Comparison of ENCODE assay signal across 1 mouse cellular context in genomic region chr5:45493191-45494092, GRCm38 (mm10).
A peak's percentile ranks its signal among the peaks of the same experiment; 100 is the strongest.
TF ChIP-seq lines count a peak whose summit lies in the region.

TSS of gene Lap3 (plus strand) at chr5:45493374.

TF ChIP-seq in CH12.LX, 34 proteins besides CTCF, POLR2A, EP300 and RAD21 (continued from another document):
- TF ChIP-seq JUND (conservative IDR thresholded peaks at IDR 0.05; ENCODE audit: low read depth, low read length): no peak
- TF ChIP-seq UBTF (IDR thresholded peaks at IDR 0.05; ENCODE audit: low read depth, low read length): 0 out of 2 replicates have a peak, but pooled peaks have one; percentile 70
- TF ChIP-seq NELFE (IDR thresholded peaks at IDR 0.05; ENCODE audit: low read depth, low read length): peak; percentile 77
- peak; percentile 64; the same call in 1 of the 2 replicates for TF ChIP-seq ZMIZ1 (IDR thresholded peaks at IDR 0.05; ENCODE audit: low read depth, low read length)
- no peak for TF ChIP-seq PAX5 (IDR thresholded peaks at IDR 0.05; ENCODE audit: low read length)
- no peak for TF ChIP-seq ZC3H11A (IDR thresholded peaks at IDR 0.05; ENCODE audit: low read depth, low read length)
- TF ChIP-seq ETS1 (conservative IDR thresholded peaks at IDR 0.05; ENCODE audit: low read depth, low read length): 0 out of 2 replicates have a peak, but pooled peaks have one; percentile 8
- TF ChIP-seq USF1 (IDR thresholded peaks at IDR 0.05; ENCODE audit: low read depth, low read length): peak; percentile 86
- TF ChIP-seq USF2 (conservative IDR thresholded peaks at IDR 0.05; ENCODE audit: low read depth, low read length): peak; percentile 49; the same call in 1 of the 2 replicates
- TF ChIP-seq BHLHE40 (IDR thresholded peaks at IDR 0.05; ENCODE audit: low read depth, low read length): peak; percentile 96
- TF ChIP-seq GABPA (IDR thresholded peaks at IDR 0.05; ENCODE audit: insufficient replicate concordance, low read depth, low read length): no peak
- peak; percentile 84; the same call in 1 of the 2 replicates for TF ChIP-seq MYC (IDR thresholded peaks at IDR 0.05; ENCODE audit: low read depth, low read length)
- peak; percentile 30; the same call in 1 of the 2 replicates for TF ChIP-seq MEF2A (IDR thresholded peaks at IDR 0.05; ENCODE audit: borderline replicate concordance, low read depth, low read length)
- TF ChIP-seq RCOR1 (conservative IDR thresholded peaks at IDR 0.05; ENCODE audit: low read depth, low read length): no peak
- 0 out of 2 replicates have a peak, but pooled peaks have one; percentile 44 for TF ChIP-seq TBP (conservative IDR thresholded peaks at IDR 0.05; ENCODE audit: low read depth, low read length)
- TF ChIP-seq MAFK (IDR thresholded peaks at IDR 0.05; ENCODE audit: insufficient replicate concordance, low read length): no peak
- TF ChIP-seq ZKSCAN1 (IDR thresholded peaks at IDR 0.05; ENCODE audit: borderline replicate concordance, low read depth, low read length): no peak
- TF ChIP-seq HCFC1 (IDR thresholded peaks at IDR 0.05; ENCODE audit: low read depth, low read length): peak; percentile 54
- TF ChIP-seq JUN (IDR thresholded peaks at IDR 0.05; ENCODE audit: insufficient read depth, low read depth, low read length): no peak
- TF ChIP-seq ZNF384 (IDR thresholded peaks at IDR 0.05; ENCODE audit: low read depth, low read length): no peak
- TF ChIP-seq CHD1 (IDR thresholded peaks at IDR 0.05; ENCODE audit: low read depth, low read length): no peak
- TF ChIP-seq MAZ (IDR thresholded peaks at IDR 0.05; ENCODE audit: low read depth, low read length): no peak
- TF ChIP-seq ELF1 (IDR thresholded peaks at IDR 0.05; ENCODE audit: low read depth, low read length): peak; percentile 80
- TF ChIP-seq CHD2 (IDR thresholded peaks at IDR 0.05; ENCODE audit: low read length): no peak
TF ChIP-seq in CH12.LX: peak in this region for 20.
